Mouse (Mus musculus) lung, adult 2 months (tissue): Measurements from ENCODE around the gene Shld2. TPM values are rescaled to one million over a fixed set of nuclear protein-coding genes. Genes with fewer than 3 reads are reported as not detected.

ENCODE experiments used
- DNase-seq: peaks from one replicate; pipeline ENCODE4 v3.0.0; 2022
- H3K4me1 ChIP-seq: fragments of 200-500 bp; 2 replicates; pipeline ENCODE4 v1.6.1; 2011; ENCODE audit warnings: low read length; ENCODE audit not compliant: control insufficient read depth, insufficient read depth
- H3K4me3 ChIP-seq: fragments of 200-500 bp; replicated peaks from 2 replicates; pipeline ENCODE3; 2011; ENCODE audit warnings: low read depth, mild to moderate bottlenecking, control low read depth, low read length; ENCODE audit errors: extremely low read depth
- CTCF ChIP-seq: fragments of 200-500 bp; IDR thresholded peaks from 2 replicates; pipeline ENCODE4 v1.5.1; 2011; ENCODE audit warnings: mild to moderate bottlenecking, low read length, control low read depth; ENCODE audit not compliant: insufficient read depth
- POLR2A ChIP-seq: fragments of 200-500 bp; IDR thresholded peaks from 2 replicates; pipeline ENCODE4 v1.6.1; 2011; ENCODE audit warnings: low read depth, mild to moderate bottlenecking, control low read depth, low read length, borderline replicate concordance; ENCODE audit errors: extremely low read depth
- WGBS: fragments of 180-500 bp; shearing (Covaris S2); methylation state at CpG from one replicate; pipeline ENCODE4 v1.1.7; 2018; 5-methylcytosine and 5-hydroxymethylcytosine counted together
- polyA plus RNA-seq: library from polyadenylated mRNA; depleted of rRNA; stranded (reverse); fragments of >200 nt; gene quantifications from 2 replicates; pipeline ENCODE4 v1.2.3, GENCODE M21; 2012

Gene Shld2
- polyA plus RNA-seq, 1 experiment, result 2.4 TPM

DNA sequence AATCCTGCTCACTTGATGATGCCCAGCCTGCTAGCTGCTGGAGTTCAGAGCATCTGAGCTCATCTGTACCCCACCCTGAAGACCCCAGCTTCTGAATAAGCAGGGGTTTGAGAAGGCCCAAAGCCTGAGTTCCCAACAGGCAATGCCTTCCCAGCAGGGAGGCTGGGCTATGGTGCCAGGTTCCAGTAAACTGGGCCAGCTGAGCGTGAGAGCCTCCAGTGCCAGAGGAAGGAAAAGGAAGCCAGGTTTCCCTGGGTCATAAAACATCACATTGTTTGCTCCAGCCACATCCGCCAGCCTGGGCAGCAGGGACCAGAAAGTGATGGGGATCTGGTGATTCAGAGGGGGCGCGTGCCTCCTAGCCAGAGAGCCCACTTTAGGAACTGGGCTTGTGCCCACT, 83.7 kb downstream of the Shld2 start:
- TF ChIP-seq POLR2A, result no peak
- DNase-seq, result no peak
- 53% methylated on average over 4 of the region's 4 CpGs for WGBS
- no peak overlapping the region for H3K4me3 ChIP-seq
- peaks cover 13% of the 10 kb centered on the region; the same call in 1 of the 2 replicates for H3K4me1 ChIP-seq

GRCm38 (mm10) chr14:34225986-34226385, 84.3 kb downstream of the Shld2 start:
- 88% methylated on average over 9 of the region's 9 CpGs for whole genome bisulfite sequencing
- TF ChIP-seq POLR2A, result no peak
- no peak for TF ChIP-seq CTCF
- DNase-seq, result no peak
- Histone ChIP-seq H3K4me3 (no peak overlapping the region), H3K4me1 (peaks cover 13% of the 10 kb centered on the region; the same call in 1 of the 2 replicates)

GRCm38 (mm10) chr14:34223362-34223898, 86.9 kb downstream of the Shld2 start:
- DNase-seq, result peak; percentile 43
- 51% methylated on average over 5 of the region's 5 CpGs for WGBS
- Histone ChIP-seq H3K4me1 (peaks cover 17% of the 10 kb centered on the region), H3K4me3 (no peak overlapping the region)
- no peak for TF ChIP-seq CTCF
- no peak for TF ChIP-seq POLR2A

DNA sequence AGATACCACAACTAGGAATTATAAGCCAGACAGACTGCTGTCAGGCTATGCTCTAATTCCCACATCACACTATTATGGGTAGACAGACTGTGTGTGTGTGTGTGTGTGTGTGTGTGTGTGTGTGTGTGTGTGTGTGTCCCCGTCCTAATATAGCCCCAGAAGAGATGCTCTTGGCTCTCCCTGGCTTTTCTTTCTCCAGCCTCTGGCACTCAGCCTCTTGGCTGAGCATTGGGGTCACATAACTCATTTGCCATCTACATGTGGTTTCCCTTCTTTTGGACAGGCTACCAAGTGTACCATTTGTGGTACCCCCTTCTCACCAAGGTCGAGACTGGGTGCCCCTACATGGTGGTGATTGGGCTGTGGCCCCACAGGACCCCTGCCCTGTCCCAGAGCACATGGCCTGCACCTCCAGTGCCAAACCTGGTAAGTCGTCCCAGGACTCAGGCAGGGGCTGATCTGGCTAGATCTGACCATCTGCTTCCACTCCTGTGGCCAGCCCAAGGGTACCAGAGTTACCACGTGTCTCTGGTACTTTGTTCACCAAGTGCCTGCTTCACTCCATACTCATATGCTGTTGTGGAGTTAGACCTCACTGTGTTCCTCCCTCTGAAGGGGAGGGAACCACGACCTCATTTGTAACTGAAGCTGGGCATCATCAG, 88.7 kb downstream of the Shld2 start:
- WGBS, result 63% methylated on average over 5 of the region's 5 CpGs
- no peak for TF ChIP-seq CTCF
- TF ChIP-seq POLR2A, result no peak
- no peak for DNase-seq
- Histone ChIP-seq H3K4me1 (peaks cover 17% of the 10 kb centered on the region), H3K4me3 (no peak overlapping the region)

- Histone ChIP-seq H3K4me3 (no peak overlapping the region), H3K4me1 (peaks cover 15% of the 10 kb centered on the region)
- DNase-seq, result no peak
- no peak for TF ChIP-seq CTCF
- TF ChIP-seq POLR2A, result no peak
- WGBS, result 55% methylated on average over 5 of the region's 5 CpGs
These were observed 89.9 kb downstream of the Shld2 start for GRCm38 (mm10) chr14:34220426-34220825.

DNA sequence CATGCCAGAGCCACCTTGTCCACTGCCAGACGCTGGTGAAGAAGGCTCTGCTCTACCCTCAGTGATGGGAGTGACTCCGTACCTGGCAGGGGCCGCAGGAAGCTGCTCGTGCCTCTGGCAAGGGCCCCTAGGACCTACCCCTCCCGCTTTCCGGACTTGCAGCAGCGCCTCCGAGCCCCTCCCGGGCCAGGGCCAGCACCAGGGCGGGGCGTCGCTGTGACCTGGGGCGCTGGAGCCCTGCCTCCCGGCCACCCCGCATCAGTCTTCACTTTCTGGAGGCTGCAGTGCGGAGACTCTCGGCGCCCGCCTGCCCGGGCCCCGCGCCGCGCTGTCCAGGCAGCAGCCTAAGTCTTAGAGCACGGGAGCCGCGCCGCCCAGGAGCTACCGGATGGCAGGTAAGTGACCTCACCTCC, 90.5 kb downstream of the Shld2 start:
- TF ChIP-seq POLR2A (no peak), CTCF (no peak)
- no peak for DNase-seq

GRCm38 (mm10) chr14:34219295-34219694, 91.0 kb downstream of the Shld2 start, which contains the start of gene Syt15:
TSS of gene Syt15 (plus strand) at chr14:34219595.
- TF ChIP-seq CTCF, result no peak
- no peak for TF ChIP-seq POLR2A
- Histone ChIP-seq H3K4me1 (peaks cover 15% of the 10 kb centered on the region), H3K4me3 (peak within 1 kb of the TSS; percentile 28)
- 76% methylated on average over 6 of the region's 6 CpGs for WGBS
- no peak for DNase-seq

More for the DNA sequence above, 90.5 kb downstream of the Shld2 start:
- H3K4me3 ChIP-seq, result peak overlapping the region; percentile 28
- peaks cover 15% of the 10 kb centered on the region for H3K4me1 ChIP-seq
- 5% methylated on average over 29 of the region's 29 CpGs for WGBS

GRCm38 (mm10) chr14:34215451-34216127, 94.7 kb downstream of the Shld2 start:
- Histone ChIP-seq H3K4me1 (peaks cover 6% of the 10 kb centered on the region; the same call in 1 of the 2 replicates), H3K4me3 (no peak overlapping the region)
- TF ChIP-seq POLR2A, result no peak
- TF ChIP-seq CTCF, result no peak
- 41% methylated on average over 6 of the region's 6 CpGs for WGBS
- DNase-seq, result no peak

DNA sequence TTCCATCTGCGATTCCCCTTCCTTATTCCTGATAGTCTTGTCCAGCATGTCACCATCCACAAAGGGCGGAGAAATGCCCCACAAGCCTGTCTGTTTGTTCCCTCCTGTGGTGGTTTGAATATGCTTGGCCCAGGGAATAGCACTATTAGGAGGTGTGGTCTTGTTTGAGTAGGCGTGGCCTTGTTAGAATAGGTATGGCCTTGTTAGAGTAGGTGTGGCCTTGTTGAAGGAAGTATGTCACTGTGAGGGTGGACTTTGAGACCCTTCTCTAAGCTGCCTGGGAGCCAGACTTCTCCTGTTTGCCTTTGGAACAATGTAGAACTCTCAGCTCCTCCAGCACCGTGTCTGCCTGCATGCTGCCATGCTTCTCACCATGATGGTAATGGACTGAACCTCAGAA, 100.4 kb downstream of the Shld2 start:
- Histone ChIP-seq H3K4me3 (no peak overlapping the region), H3K4me1 (no peaks in the 10 kb centered on the region)
- no peak for DNase-seq
- no peak for TF ChIP-seq CTCF
- no peak for TF ChIP-seq POLR2A
- 89% methylated on average over 4 of the region's 4 CpGs for WGBS
